Mouse (Mus musculus): ENCODE data around the gene Vwa3a. TPM values are rescaled to one million over a fixed set of nuclear protein-coding genes. Genes with fewer than 3 reads are reported as not detected.

The Vwa3a gene
- polyA plus RNA-seq, 1 experiment from 2014 or later: 0.31 TPM

DNA sequence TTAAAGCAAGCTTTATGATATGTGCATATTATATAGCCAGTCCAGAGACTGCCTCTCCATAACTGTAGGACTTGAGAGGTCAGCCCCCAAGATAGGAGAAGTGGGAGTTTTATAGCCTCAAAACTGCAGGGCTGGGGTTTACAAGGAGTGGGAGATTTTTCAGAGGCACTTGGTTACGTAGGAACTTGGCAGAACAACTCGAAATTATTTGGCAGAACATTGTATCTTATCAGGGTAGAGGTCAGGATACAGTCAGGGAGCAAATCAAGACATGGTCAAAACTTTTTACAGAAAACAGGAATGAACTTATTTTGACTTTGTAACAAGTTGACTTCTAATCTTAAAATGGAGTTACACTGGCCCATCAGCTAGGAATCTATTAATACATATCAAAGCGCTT, 6.9 kb downstream of the Vwa3a start:
- no peak for DNase-seq (ENCODE audit: low spot score)

- no peak for DNase-seq (ENCODE audit: low spot score)
Measured at GRCm38 (mm10) chr7:120746821-120747220, 7.7 kb downstream of the Vwa3a start.

GRCm38 (mm10) chr7:120748478-120748877, 9.4 kb downstream of the Vwa3a start:
- no peak for DNase-seq (ENCODE audit: low spot score)

GRCm38 (mm10) chr7:120751330-120751729, 12.2 kb downstream of the Vwa3a start:
- no peak for DNase-seq (ENCODE audit: low spot score)

- no peak for DNase-seq (ENCODE audit: low spot score)
Measured at GRCm38 (mm10) chr7:120751906-120752305, 12.8 kb downstream of the Vwa3a start.

DNA sequence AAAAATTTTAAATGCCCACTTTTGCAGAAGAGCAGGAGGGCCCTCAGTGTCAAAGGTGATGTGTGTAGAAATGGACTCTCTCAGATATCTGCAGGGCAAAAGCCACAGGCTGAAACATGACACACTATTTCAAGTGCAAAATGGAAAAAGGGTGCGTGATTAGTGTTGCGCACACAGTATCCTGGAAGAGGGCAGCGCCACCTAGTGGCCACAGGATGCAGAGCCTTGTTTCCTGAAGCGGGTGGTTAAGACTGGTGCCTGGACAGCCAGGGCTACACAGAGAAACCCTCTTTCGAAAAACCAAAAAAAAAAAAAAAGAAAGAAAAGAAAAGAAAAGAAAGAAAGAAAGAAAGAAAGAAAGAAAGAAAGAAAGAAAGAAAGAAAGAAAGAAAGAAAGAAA, 15.6 kb downstream of the Vwa3a start:
- peak; percentile 85 for DNase-seq (ENCODE audit: low spot score)

DNA sequence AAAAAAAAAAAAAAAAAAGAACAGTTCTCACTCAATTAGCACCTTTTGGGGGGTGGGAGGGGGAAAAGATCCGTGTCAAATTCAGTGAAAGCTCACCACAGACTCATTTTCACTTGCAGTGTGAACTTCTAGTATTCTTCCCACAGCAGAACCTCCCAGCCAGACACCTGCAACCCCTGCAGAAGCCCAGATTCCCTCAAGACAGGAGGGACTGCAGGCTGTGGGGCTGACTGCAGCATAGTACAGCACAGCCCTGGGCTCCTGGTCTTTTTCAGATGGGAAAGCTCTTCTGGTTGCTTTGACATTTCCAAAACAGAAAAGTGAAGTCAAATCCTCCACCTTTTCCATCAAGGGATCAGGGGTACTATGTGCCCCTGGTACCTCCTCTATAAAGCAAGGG, 28.3 kb downstream of the Vwa3a start:
- no peak for DNase-seq (ENCODE audit: low spot score)

DNA sequence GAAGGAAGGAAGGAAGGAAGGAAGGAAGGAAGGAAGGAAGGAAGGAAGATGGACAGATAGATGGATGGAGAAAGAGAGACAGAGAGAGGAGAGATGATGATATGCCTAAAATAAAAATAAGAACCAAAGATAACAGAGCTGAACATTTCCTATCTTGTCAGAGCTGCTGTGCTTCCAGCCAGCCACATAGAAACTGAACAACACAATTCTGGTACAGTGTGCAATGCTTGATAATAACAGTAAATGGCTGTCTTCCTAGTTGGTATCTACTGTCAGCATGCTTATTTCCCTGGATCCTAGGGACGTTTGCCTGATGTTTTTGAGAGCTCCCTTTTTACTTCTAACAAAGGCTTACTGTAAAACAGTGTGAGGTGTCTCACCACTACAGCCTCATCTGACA, 32.3 kb downstream of the Vwa3a start:
- DNase-seq (ENCODE audit: low spot score): no peak

DNA sequence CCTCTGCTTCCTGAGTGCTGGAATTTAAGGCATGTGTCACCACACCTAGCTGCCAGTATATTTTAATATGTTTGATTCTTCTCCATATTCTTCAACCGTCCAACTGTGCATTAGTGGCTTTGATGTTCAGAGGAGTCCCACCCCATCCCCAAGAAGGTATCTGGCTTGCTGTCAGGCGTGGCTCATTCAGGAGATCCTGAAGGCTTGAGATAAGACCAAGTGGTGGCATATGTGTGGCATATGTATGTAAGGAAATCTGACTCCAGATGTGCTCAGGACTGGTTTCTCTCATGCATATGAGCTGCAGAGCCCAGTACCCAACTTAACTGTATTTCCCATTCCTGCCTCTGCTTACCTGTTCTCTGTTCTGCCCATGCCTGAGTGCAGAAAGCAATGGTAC, 38.9 kb downstream of the Vwa3a start:
- no peak for DNase-seq (ENCODE audit: low spot score)

DNA sequence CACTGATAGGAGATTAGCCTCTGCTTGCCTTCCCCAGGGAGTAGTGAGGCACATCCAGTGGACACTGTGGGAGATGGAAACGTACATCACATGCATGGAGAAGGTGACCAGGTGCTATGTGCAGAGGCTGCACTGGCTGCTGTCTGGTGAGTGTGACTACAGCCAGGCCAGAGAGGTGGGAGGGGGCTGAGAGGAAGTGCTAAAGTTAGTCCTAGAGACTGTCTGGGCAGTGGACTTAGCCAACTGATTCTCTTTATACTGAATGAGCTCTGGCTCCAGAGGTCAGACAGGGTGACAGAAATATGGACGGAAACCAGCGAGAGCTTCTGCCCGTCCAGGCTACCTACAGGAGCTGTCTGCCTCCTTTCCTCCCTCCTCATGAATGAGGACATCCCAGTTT, 56.4 kb downstream of the Vwa3a start:
- DNase-seq (ENCODE audit: low spot score): no peak

- DNase-seq (ENCODE audit: low spot score): no peak
Measured at GRCm38 (mm10) chr7:120796369-120796768, 57.3 kb downstream of the Vwa3a start.

DNA sequence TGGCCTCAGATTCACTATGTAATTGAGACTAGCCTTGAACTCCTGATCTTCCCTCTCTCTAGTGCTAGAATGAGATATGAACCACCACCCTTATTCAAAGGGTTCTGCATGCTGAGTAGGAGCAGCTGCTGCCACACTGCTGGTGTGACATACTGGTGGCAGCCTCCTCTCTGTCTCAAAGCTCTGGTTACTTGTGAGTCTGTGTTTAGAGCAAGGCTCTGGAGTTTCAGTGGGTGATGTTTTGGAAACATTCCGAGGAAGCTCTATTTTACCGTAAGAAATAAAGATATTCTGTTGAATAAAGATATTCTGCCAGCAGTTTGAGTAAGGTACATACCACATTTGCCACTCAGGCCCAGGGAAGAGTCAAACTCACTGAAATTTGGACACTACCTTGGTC, 64.2 kb downstream of the Vwa3a start:
- no peak for DNase-seq (ENCODE audit: low spot score)

- DNase-seq (ENCODE audit: low spot score): no peak
Measured at GRCm38 (mm10) chr7:120809705-120810104, 70.6 kb downstream of the Vwa3a start.

GRCm38 (mm10) chr7:120811834-120812415, 72.8 kb downstream of the Vwa3a start, which contains the start of gene Gm5737:
Gm5737 (plus strand) TSS chr7:120812365.
- DNase-seq (ENCODE audit: low spot score): no peak

DNA sequence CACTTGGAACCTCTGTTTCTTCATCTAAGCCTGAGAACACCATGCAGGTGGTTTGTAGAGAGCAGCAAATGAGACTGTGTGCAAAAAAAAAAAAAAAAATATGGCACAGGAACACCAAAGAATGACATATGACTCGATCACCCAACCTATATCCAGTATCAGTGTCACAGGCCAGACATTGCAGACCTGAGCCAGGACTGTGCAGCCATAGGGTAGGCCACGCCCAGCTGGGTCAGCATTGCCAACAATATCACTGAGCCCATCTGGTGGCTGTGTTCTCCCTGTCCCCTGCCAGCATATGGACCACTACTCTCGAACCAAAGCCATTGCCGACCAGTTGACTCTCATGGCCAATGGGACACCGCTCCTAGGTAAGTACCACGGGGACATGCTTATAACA, 78.4 kb downstream of the Vwa3a start:
- DNase-seq (ENCODE audit: low spot score): no peak

DNA sequence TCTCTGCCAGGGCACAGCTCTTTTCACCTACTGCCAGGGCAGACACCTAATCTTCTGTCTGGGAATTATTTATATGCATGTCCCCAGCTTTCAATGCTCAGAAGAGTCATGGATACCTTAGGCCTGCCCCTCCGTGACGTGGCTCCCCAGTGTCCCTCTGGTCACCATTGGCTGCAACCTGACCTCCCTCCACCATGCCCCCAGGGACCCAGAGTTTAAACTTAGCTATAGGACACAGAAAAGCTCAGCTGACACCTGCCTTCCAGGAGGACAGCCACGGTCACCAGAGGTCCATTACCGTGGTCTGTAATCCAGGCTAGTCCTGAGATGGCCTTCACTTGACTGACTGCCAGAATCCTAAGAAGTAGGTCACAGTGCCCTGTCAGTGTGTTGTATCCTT, 80.3 kb downstream of the Vwa3a start:
- no peak for DNase-seq (ENCODE audit: low spot score)

- peak; percentile 52 for DNase-seq (ENCODE audit: low spot score)
Measured at GRCm38 (mm10) chr7:120823248-120823647, 84.1 kb downstream of the Vwa3a start.

DNA sequence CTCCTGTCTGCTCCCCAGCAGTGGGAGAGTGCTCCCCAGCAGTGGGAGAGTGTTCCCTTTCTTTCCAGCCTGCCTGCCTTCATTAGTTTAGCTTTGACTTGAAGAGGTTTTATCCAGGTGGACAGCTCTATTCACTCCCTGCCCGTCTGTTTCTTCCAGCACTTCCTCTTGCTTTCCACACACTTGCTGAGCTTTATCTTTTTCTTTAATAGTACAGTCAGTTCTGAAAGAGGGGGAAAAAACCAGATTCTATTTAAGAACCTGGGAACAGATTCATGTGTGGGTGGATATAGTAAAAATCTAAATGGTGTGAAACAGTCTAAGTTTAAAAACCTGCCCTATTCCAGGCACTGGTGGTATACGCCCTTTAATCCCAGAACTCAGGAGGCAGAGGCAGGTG, 86.0 kb downstream of the Vwa3a start:
- DNase-seq (ENCODE audit: low spot score): no peak

DNA sequence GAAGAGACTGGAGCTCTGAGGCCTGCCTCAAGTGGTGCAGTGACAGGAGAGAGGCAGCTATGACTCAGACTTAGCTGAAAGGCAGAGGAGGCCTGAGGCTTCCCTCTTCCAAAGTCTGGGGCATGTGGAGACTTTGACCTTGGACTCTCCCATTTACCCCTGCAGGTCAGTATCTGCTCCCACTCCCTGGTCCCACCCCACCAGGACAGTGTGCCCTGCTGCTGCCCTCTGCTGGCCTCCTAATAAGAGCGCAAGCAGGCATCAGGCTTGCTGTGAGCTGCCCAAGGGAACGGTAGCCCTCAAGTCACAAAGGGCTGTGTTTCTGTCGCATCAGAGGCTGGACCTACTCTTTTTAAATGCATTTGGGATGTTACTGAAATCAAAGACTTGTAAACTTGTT, 87.3 kb downstream of the Vwa3a start:
- no peak for DNase-seq (ENCODE audit: low spot score)

- peak; percentile 44 for DNase-seq (ENCODE audit: low spot score)
Measured at GRCm38 (mm10) chr7:120830431-120831381, 91.6 kb downstream of the Vwa3a start.

GRCm38 (mm10) chr7:120834426-120834825, 95.3 kb downstream of the Vwa3a start:
- peak; percentile 30 for DNase-seq (ENCODE audit: low spot score)

DNA sequence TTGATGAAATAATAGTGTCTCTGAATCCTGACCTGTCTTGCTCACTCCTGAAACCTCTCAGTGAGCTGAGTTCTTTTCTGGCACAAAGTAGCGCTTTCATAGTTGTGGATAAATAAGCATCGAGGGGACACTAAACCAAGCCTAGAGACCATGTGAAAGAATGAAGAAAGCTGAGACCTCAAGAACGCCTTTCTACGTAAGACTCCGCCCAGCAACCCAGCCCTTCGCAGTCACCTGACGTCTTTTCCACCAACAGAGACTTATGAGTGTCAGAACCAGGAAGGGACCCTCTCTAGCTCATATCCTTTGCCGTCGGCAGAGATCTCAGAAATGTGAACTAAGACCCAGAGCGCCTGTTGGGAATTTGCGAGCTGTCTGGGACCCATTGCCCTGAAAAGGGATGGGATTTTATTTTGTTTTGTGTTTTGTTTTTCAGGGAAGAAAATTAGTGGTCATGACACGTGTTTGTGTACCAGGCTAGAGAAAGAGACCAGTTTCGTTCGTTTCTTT, 95.8 kb downstream of the Vwa3a start:
- DNase-seq (ENCODE audit: low spot score): peak; percentile 90

Data from thymus, postnatal 0 days (tissue).